Mouse (Mus musculus): ENCODE measurements around the gene Cmtm8.
A peak's percentile ranks its signal among the peaks of the same experiment; 100 is the strongest.

Cmtm8 gene

DNA sequence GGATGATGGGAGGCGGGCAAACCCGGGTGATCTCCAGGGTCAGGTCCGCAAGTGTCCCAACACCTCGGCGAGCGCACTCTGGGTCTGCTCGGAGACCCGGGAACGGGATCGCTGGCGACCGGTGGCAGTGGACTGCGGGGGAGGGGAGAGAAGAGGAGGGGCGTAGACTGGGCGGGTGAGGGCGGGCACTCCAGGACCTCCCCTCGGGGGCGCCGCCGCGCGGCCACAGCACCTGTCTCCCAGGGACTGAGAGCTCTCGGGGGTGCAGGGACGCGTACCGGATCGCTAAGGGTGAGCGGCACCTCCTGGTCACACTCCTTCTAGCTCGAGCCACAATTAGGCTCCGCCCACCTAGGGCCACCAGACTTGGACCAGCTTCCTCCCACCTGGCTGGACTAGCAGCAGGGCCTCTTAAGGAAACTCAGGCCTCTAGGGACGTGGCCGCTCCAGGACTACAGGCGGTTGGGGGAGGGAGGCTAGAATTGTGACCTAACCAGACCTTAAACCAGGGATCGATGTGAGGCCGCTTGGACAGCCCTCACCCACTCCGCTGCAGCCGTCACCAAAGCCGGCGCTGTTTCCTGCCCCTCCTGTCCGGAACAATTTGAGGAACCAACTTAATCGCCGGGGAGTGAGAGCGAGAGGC, at the start of gene Cmtm8:
Gene Cmtm8, minus strand, starts transcription at position 140 of the 646 bp plus-strand sequence.
- peak; percentile 64 to 89 for DNase-seq (ENCODE audit: inconsistent age in 2 of 2, low spot score in 1 of 2)

DNA sequence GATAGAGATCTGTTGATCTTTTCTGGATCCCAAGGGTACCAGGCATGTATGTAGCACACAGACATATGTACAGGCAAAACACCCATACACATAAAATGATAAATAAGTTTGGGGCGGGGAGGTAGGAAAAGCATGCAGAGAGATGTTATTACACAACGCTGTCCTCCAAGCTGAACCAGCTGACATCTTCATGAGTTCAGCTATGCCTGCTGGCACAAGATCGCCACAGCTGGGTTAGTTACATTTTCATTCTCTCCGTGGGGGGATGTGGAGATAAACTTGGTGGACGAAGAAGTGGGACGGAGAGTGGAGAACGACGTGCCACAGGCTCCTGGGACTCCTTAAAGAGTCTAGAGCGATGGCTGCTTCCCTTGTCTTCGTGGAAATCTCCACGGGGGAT, 49.0 kb upstream of the Cmtm8 start:
- no peak for DNase-seq (ENCODE audit: inconsistent age in 2 of 2, low spot score in 1 of 2)

DNA sequence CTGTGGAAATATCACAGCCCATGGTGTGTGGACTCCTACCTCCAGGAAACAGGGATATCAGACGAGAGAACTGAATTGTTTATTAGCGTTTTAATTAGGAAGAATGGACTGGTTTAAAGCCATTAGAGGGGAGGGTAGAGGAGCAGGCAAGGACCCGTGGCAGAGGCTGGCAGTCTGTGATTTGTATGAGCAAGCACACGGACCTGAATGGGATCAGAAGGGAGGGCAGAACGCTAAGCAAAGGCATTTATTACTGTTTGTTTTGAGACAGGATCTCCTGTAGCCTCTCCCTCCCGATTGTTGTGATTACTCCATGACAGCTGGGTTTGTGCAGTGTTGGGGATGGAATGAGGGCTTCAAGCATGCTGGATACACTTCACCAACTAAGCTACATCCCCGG, 46.4 kb upstream of the Cmtm8 start:
- no peak for DNase-seq (ENCODE audit: inconsistent age in 2 of 2, low spot score in 1 of 2)

DNA sequence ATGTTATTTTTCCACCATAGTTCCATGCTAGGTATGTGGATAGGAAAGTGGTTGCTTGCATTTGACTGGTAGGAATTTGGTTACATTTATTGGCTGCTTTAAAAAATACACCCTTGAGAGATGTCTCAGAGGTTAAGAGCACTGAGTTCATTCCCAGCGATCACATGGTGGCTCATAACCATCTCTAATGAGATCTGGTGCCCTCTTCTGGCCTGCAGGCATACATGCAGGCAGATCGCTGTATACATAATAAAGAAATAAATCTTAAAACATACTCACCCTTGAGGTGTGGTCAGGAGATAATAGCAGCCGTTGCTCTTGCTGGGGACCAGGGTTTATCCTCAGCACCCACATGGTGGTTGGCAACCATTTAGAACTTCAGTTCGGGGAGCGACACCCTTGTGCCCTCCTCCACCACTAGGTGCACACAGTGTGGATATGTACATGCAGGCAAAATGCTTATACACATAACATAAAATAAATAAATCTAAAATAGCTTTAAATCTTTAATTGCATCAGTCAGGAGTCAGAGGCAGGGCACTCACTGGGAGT, 45.0 kb upstream of the Cmtm8 start:
- no peak for DNase-seq (ENCODE audit: inconsistent age in 2 of 2, low spot score in 1 of 2)

DNA sequence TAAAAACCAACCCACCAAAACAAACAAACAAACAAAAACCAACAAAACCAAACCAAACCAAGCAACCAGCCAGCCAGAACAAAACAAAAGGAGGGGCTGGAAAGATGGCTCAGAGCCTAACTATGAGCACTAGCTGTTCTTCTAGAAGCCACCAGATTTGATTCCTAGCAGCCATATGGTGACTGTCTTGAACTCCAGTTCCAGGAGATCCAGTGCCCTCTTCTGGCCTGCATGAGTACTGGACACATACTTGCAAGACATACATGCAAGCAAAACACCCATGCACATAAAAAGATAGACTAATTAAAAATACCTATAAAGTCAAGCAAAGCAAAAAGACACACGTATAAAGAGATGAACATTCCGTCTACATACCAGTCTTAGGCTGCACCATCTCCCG, 43.7 kb upstream of the Cmtm8 start:
- DNase-seq (ENCODE audit: inconsistent age in 2 of 2, low spot score in 1 of 2): peak; percentile 16 to 62

DNA sequence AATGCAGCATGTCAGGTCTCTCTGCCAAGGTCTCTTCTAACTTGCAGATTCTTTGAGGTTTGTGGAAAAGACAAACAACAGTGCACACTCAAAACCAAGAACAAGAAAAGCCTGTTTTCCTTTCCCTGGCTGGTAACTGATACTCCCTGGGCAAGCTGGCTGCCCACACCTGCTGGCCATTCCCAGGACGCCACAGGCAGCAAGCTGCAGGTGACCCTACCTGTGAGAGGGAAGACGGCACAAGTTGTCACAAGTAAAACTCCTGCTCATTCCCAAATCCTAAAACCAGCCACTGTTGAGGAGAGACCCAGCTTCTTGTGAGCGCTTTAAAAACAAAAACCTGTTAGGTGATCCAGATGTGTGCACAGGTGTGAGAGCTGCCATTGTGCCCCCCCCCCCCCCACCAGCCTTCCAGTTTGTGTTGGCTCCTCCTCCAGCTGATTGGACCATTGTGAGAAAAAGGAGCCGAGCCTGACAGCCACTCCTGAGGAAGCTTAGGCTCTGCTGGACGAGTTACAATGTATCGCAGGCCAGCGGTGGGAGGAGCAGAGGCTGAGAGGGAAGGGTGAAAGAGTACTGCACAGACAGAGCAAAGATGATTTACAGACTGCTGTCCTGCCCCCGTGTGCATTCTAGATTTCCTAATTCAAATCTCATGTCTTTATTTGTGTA, 42.2 kb upstream of the Cmtm8 start:
- no peak for DNase-seq (ENCODE audit: inconsistent age in 2 of 2, low spot score in 1 of 2)

DNA sequence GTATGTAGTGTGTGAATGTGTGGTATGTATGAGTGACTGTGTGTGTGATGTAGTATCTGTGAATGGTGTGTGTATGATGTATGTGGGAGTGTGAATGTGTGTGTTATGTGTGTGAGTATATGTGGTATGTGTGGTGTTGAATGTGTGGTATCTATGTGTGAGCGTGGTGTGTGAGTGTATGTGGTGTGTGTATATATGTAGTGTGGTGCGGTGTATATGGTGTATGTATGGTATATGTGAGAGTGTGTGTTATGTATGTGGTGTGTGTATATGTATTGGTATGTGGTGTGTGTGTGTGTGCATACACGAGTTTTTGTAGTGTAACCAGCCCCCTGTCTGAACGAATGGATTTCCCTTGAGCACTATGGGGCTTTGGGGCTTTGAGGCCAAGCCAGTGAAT, 41.6 kb upstream of the Cmtm8 start:
- DNase-seq (ENCODE audit: inconsistent age in 2 of 2, low spot score in 1 of 2): no peak

DNA sequence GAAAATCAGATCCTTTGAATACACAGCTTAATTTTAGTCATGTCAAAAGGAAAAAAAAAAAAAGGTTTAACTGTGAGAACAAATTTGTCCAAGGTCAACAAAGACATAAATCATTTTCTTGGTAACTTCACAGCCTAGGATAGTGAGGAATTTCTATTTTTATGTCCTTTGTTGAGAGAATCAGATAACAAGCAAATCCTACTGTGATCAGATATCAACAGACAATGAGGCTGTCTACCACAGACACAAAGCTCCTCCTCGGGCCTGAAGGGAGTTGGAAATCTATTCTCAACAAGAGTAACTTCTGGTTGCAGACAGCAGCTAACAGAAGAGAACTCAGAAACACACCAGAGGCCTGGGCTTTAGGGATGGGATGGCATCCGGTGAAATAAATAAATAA, 38.0 kb upstream of the Cmtm8 start:
- peak in 1 of 2 experiments; percentile 30 for DNase-seq (ENCODE audit: inconsistent age in 2 of 2, low spot score in 1 of 2)

DNA sequence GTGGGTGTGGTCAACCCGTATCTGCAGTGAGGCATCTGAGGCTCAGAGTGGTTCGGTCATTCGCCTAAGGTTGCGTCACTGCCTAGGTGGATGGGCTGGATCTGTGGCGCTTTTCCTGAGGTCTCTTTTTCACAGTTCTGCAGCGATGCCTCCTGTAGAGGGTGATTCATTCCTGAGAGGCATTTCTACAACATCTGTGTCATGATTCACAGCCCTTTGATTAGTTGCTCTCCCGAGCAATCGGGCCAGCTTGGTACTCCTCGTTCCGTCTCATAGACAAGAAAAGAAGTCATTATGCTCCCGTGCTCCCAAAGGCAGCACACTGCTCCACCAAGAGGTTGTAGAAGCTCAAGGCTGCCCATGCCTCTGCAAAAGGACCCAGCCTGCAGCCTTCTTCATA, 11.4 kb upstream of the Cmtm8 start:
- DNase-seq (ENCODE audit: inconsistent age in 2 of 2, low spot score in 1 of 2): peak; percentile 53 to 68

DNA sequence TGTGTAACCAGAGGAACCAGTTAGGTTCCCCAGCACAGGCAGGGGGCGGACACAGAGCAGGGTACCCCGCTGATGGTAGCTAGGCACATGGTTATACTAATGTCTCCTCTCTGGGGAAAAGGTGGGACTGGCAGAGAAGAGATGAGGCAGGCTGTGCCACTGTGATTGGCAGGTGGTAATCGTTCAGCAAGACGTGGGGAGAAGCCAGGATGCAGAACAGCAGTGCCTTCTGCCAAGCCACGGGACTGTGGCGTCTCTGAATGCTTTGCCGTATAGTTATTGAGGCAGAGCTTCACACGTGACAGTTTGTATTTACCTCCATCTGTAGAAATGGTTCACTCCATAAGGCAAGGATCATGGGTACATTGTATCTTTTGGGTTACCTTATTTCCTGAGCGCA, 10.7 kb upstream of the Cmtm8 start:
- no peak for DNase-seq (ENCODE audit: inconsistent age in 2 of 2, low spot score in 1 of 2)

DNA sequence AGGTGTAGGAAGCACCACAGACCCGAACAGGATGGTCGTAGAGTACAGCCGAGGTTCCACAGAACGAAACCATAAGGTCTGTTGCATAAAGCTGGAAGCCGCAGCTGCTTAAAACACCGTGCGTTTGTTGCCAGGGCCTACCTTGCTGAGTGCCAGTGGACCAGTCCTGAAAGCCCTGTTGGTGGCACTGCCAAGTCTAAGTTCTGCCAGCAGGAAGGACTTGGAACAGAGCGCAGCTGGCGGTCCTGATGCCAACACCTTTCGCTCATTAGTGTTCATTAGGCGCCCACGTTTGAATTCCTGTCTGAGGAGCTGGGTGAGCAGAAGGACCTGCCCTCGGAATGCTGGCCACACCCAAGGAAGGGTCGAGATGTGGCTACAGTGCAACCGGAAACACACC, 9.4 kb upstream of the Cmtm8 start:
- no peak for DNase-seq (ENCODE audit: inconsistent age in 2 of 2, low spot score in 1 of 2)

DNA sequence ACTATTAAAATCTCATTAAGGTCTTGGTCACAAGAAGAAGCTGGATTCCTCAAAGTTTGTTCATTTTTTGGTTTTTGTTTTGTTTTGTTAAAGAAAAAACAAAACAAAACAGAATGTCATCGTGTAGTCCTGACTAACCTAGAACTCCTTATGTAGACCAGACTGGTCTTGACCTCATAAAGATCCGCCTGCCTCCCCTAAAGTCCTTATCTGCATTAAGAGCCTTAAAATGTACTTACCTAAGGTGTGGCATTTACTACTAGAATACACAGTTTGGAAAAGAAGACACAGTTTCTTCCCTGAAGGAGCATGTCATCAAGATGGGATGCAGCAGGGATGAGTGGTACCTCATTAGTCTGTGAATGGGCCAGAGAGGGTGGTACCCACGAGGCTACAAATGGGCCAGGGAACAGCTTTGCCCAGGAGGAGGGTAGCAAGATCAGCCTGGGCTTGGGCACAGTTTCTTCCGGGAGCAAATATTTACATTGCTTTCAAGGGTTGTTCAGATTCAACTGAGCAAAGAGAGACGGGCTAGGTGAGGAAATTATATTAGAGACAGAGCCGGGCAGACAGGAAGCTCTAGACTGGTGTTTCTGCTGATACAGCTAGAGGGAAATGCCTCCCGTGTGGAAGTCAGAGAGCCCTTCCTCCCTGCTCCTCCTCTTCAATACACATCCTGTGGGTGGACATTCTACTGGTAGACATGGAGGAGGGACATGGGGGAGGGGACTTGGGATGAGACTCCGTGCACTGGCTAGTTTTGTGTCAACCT, 7.6 kb upstream of the Cmtm8 start:
- DNase-seq (ENCODE audit: inconsistent age in 2 of 2, low spot score in 1 of 2): peak in 1 of 2 experiments; percentile 29

DNA sequence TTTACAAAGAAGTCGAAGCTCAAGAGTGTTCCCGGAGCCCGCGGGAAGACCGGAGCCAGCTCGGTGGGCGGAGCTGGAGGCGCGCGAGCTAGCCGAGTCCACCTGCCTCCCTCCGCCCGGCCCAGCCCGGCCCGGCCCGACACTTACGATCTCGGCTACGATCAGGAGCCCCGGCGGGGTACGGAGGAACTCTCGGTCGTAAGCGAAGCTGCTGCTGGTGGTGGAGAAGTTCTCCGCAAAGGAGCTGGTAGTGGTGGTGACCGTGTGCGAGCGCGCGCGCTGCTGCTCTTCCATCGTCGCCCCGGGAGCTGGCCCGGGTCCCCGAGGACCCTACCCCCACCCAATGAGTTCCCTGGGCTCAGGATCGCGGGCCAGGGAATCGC, 331 bp downstream of the Cmtm8 start:
- DNase-seq (ENCODE audit: inconsistent age in 2 of 2, low spot score in 1 of 2): peak in 1 of 2 experiments; percentile 39

DNA sequence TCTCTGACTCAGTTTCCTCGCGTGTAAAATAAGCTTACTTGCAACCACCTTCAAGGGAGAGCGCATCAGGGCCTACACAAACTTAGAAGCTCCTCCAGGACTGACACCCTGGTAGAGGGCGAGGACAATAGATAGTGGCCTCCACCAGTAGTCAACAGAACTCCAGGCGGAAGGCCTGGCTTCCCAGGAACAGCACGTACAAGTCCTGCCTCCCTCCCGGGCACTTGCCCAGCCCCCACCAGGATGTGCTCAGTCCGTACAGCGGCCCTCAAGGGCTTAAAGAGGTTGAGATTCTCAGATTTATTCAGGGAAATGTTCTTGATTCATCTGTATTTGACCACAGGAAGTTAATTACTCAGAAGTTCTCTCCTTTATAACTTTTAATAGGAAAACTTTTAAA, 1.1 kb downstream of the Cmtm8 start:
- peak; percentile 35 to 56 for DNase-seq (ENCODE audit: inconsistent age in 2 of 2, low spot score in 1 of 2)

DNA sequence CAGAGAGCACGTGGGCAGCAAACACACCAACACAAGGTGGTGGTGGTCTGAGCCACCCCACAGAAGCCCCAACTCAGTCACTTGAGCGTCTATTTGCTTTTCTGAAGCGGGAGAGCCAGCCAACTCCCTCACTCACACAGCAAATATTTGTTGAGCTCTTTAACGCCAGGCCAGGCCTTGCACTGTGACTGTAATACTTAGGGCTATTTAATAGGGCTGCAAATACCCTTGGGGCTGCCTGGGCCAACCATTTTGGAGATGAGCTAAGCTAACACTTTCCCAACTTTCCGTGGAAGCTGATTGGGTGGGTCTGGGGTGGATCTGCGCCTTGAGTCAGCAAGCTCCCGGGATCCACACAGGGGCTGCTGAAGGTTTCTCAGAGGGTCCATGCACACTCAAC, 1.7 kb downstream of the Cmtm8 start:
- no peak for DNase-seq (ENCODE audit: inconsistent age in 2 of 2, low spot score in 1 of 2)

DNA sequence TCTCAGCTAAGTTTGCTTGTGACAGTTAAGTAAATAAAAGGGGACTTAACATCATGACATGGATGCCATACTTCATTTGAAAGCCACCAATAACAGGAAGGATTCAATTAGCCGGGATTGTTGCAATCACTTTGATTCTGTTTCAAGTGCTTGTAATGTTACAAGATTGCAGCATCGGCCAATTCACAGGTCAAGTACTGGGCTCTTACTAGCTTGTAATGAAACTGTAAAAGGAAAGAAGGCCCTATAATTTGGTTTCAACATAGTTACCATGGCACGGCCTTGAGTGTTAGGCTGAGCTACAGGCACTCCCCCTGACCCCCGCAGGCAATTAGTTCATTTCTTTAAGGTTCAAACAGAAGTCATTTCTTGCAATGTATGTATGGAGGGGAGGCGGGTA, 5.1 kb downstream of the Cmtm8 start:
- no peak for DNase-seq (ENCODE audit: inconsistent age in 2 of 2, low spot score in 1 of 2)

DNA sequence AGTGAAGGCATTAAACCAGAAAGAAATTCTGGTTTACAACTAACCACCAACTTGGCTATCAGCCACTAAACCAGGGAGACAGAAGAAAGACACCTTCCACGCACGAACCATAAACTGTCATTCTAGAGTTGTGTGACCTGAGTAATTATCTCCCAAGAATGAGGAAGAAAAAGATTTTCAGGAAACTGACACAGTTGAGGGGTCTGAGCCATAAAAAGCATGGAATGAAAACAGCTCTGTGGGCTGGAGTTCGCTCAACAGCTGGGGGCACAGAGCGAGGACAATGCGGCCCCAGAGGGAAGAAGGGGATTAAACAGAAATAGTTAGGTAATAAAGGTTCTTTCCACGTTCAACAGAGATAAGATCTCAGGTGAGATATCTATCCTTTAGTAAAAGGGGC, 12.4 kb downstream of the Cmtm8 start:
- DNase-seq (ENCODE audit: inconsistent age in 2 of 2, low spot score in 1 of 2): no peak

DNA sequence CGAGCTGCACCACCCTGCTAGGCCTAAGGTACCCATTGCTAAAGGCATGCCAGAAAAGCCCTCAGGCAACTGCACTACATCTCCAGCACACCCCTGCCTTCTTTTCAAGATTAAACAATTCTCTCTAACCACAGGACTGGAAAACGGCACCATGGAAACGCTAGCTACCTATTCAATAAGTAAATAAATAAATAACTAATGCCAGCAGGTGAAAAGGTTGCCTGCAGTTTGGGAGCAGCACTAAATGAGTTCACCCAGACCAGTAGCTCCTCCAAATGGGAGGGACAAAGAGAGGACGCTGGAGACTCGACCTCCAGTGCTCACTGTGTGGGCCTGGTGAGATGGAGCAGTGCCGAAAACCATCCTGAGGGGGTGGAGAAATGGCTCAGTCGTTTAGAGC, 13.6 kb downstream of the Cmtm8 start:
- DNase-seq (ENCODE audit: inconsistent age in 2 of 2, low spot score in 1 of 2): no peak

DNA sequence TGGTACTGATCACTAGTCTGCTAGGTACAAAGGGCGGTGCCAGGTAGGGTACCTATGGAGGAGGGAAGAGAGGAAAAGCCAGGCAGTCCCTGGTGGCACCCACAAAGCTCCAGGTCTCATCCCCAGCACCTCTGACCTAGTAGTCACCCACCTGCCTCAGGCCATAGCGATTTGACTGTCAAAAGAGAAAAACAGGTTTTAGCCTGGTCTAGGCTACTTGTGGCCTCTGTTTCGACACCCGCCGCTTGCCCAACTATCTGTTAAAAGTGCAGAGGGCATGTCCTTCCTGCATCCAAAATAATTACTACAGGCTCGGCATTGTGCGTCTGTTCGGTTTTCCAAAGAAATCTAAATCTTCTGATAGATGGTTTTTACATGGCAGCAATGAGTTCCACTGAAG, 14.3 kb downstream of the Cmtm8 start:
- no peak for DNase-seq (ENCODE audit: inconsistent age in 2 of 2, low spot score in 1 of 2)

DNA sequence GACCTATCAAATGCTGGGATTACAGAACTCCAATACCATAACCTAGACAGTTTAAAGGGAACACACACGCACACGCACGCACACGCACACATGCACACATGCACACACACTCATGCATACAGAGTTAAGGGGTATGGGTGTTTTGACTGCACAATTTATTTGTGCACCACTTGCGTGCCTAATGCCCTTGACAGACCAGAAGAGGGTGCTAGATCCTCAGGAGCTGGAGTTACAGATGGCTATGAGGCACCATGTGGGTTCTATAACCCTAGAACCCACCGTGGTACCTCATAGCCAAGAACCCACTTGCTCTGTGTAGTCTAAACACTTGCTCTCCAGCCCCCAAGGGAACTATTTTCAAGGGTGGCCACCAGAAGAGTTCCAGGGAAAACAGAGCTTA, 15.6 kb downstream of the Cmtm8 start:
- DNase-seq (ENCODE audit: inconsistent age in 2 of 2, low spot score in 1 of 2): no peak

DNA sequence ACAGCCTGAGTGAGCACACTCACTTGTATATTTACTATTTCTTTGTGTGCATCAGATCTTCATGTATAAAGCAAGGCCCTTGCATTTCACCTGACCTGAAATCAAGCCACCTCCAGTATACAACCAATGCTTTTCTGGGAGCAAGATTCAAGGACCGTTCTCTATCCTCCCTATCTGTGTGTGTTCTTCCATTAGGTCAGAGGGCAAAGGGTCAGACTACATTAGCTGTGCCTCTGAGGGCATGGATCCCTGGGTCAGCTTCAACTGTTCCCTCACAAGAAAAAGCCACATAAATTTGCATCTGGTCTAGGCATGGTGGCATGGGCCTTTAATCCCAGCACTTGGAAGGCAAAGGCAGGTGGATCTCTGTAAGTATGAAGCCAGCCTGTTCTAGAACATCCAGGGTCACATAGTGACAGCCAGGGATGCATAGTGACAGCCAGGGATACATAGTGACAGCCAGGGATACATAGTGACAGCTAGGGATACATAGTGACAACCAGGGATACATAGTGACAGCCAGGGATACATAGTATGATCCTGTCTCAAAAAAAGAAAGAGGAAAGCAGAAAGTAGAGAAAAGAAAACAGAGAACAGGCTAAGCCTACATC, 16.6 kb downstream of the Cmtm8 start:
- DNase-seq (ENCODE audit: inconsistent age in 2 of 2, low spot score in 1 of 2): no peak

DNA sequence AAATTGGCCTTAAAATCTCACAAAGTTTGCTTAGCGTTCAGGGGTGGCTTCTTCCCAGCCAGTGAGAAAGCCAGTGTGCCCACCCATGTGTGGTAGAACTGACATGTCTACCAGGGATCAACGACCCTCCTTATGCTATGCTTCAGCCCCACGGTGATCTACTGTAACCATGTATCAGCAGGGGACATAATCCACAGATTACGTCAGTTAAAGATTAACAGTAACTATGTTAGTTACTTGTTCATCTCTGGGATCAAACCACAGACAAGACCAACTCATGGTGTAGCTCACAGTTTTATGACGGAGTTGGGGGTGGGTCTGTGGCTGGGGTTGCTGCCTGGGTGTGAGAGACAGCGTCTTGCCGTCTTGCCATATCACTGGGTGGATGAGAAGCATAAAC, 19.8 kb downstream of the Cmtm8 start:
- DNase-seq (ENCODE audit: inconsistent age in 2 of 2, low spot score in 1 of 2): no peak
